Mouse (Mus musculus): Measurements from ENCODE around the gene Clec18a.
"Not testable (repeated sequence)": the region's sequence is repeated elsewhere in the genome, so short reads cannot be mapped to it uniquely, and the experiment has no call there.

DNA sequence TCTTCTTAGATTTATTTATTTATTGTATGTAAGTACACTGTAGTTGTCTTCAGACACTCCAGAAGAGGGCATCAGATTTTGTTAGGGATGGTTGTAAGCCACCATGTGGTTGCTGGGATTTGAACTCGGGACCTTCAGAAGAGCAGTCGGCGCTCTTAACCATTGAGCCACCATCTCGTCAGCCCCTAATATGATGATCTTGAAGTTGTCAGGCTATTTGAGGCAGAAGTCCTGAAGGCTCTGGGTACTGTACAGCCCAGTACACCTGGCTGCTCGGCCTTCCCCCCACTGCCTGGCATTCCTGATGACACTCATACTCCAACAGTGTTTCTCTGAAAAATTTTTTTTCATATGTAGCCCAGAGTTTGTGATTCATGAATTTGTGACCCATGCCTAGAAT is 8.3 kb downstream of the Clec18a start:
- not testable (repeated sequence) for TF ChIP-seq CTCF (IDR thresholded peaks at IDR 0.05; ENCODE audit: borderline replicate concordance, extremely low read depth, insufficient read depth, insufficient read length); POLR2A (IDR thresholded peaks at IDR 0.05; ENCODE audit: borderline replicate concordance, extremely low read depth, insufficient read depth, insufficient read length, poor library complexity, severe bottlenecking)
